Mouse (Mus musculus) pancreas, adult 10 weeks (tissue): ENCODE data around the gene Gas8. TPM values are rescaled to one million over a fixed set of nuclear protein-coding genes. Genes with fewer than 3 reads are reported as not detected.

ENCODE experiments used
- polyA plus RNA-seq: library from polyadenylated mRNA; stranded (reverse); fragments of 350-450 nt; fragmentation: Illumina TruSeq; extraction: RNeasy Lipid Tissue Mini Kit (QIAGEN cat#74804); gene quantifications from one replicate; pipeline ENCODE4 v1.2.3, GENCODE M21; 2015; ENCODE audit warnings: low read depth, low replicate concordance; ENCODE audit not compliant: insufficient read depth

Gene Gas8
- polyA plus RNA-seq = 3.3 TPM

DNA sequence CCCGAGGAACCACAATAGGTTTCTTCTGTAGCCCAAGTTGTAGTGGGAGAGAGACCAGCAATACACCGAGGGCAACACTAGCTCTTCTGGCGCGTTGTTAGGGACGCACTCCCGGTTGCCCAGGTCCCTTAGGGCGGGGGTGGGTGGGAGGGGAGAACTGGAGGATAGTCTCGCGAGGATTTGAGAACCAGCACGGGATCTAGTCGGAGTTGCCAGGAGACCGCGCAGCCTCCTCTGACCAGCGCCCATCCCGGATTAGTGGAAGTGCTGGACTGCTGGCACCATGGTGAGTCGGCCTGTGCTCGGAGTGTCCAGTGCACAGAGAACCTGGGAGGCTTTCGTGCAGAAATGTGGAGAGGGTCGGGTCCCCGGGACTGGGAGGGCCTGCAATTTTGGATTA is at the start of gene Gas8:
Gene Gas8, plus strand, starts transcription at position 168 of the 400 bp plus-strand sequence.

DNA sequence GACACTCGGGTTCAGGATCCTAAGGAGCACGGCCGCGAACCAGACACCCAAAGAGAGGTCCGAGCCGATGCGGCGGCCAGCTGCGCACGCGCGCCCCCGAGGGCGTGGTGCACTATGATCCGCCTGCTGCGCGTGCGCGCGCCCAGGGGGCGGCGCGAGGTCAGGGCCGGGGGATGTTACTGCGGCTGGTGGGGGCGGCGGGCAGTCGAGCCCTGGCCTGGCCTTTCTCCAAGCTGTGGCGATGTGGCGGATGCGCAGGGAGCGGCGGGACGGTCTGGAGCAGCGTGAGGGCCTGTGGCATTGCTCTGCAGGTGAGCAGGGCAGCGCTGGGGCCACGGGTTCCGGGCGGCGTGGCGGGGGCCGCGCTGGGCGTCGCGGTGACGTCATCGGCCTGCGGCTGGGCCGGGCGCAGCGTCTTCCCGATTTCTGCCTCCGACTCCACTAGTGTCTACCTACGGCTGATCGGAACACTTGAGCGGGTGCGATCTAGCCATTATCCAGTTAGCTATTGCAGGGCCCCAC is 40.8 kb upstream of the Gas8 start, which contains the start of gene Afg3l1:
Gene Afg3l1, plus strand, starts transcription at position 167 of the 522 bp plus-strand sequence.

DNA sequence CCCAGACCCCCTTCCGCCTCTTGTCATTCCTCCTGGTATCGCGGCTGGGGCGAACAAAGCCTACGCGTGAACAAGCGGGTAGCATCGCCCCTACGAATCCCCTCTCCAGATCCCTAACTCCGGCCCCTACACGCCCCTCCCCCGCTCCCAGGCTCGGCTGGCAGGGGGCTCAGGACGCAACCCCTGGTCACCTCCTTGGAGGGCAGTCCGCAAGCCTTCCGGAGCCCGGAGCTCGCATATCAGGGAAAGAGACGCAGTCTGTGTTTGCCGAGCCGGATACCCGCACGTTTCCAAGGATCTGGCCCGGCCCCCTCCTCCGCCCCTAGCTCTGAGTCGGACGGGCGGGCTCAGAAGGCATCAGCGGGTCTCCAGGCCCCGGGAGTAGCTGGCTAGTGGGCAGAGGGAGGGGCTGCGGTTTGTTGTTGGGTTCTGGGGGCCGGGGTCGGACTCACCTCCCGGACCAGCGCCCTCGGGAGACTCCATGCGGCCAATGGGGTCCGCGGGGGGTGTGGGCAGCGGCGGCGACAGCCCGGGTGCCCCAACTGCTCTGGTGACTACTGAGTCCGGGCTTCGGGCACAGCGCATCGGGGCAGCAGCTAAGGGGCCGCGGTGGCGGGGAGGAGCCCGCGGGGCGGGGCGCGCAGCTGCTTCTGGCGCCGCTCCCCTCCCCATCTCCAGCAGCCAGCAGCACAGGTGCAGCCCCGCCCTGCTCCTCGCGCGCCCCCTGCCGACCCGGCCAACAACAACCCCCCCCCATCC is 3.7 kb upstream of the Gas8 start, which contains the start of gene Dbndd1:
Gene Dbndd1, minus strand, starts transcription at position 683 of the 759 bp plus-strand sequence.

Other genes starting within 250 kb of the Gas8 start
- 1.6 TPM for gene Fanca, start 200.3 kb upstream of the Gas8 start, polyA plus RNA-seq
- 1.4 TPM for gene Spire2, start 186.1 kb upstream of the Gas8 start, polyA plus RNA-seq
- gene Tcf25, start 145.1 kb upstream of the Gas8 start, polyA plus RNA-seq = 131 TPM
- not detected for gene Mc1r, start 111.7 kb upstream of the Gas8 start, polyA plus RNA-seq
- gene Tubb3, start 107.4 kb upstream of the Gas8 start, polyA plus RNA-seq = 2.2 TPM
- 5.9 TPM for gene Def8, start 95.3 kb upstream of the Gas8 start, polyA plus RNA-seq
- gene Afg3l1, start 40.9 kb upstream of the Gas8 start, polyA plus RNA-seq = 10.5 TPM
- gene Dbndd1, start 3.4 kb upstream of the Gas8 start, polyA plus RNA-seq = not detected
- 17.9 TPM for gene Rhou, start 135.1 kb downstream of the Gas8 start, polyA plus RNA-seq